Mouse (Mus musculus): Measurements from ENCODE around the gene Khdc1b. TPM values are rescaled to one million over a fixed set of nuclear protein-coding genes. Genes with fewer than 3 reads are reported as not detected.

Khdc1b gene
- total and polyA plus RNA-seq, 3 experiments: not detected

DNA sequence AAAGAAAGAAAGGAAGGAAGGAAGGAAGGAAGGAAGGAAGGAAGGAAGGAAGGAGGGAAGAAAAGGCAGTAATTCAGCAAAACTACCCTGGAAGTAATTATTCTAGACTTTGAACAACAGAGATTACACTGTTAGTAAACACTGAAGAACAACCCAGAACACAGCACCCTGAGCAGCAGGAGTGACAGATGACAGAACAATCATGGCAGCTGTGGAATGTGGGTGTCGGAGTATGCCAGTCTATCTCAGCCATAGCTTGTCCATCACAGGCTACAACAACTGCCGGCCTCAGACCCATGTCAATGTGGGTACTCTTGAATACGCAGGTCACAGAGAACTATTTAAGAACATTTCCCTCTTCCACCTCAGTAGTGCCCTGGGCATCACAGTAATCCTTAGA is 48.3 kb downstream of the Khdc1b start:
- Histone ChIP-seq H3K36me3 (ENCODE audit: control insufficient read depth in 1 of 2, insufficient read depth in 2 of 2, low read length in 2 of 2) (no peaks in the 10 kb centered on the region), H3K79me2 (ENCODE audit: control insufficient read depth, insufficient read depth, low read length, poor library complexity) (no peaks in the 10 kb centered on the region), H3K27me3 (ENCODE audit: control insufficient read depth in 1 of 2, insufficient read depth in 2 of 2, low read length in 2 of 2) (no peaks in the 10 kb centered on the region), H3K4me1 (ENCODE audit: control insufficient read depth in 1 of 2, insufficient read depth in 2 of 2, low read length in 2 of 2) (no peaks in the 10 kb centered on the region), H3K27ac (ENCODE audit: control insufficient read depth, low read depth, low read length) (no peak overlapping the region), H3K4me3 (ENCODE audit: control insufficient read depth in 1 of 2, insufficient read depth in 1 of 2, low read depth in 2 of 2, low read length in 2 of 2) (no peak overlapping the region), H3K9me3 (replicated peaks; ENCODE audit: insufficient read depth, low read length) (no peaks in the 10 kb centered on the region), H3K9ac (ENCODE audit: control insufficient read depth, low read depth, low read length, poor library complexity, severe bottlenecking) (no peak overlapping the region)
- TF ChIP-seq SMC3 (IDR thresholded peaks at IDR 0.05; ENCODE audit: low read depth, low read length) (no peak), USF1 (IDR thresholded peaks at IDR 0.05; ENCODE audit: low read depth, low read length) (no peak), MEF2A (IDR thresholded peaks at IDR 0.05; ENCODE audit: extremely low read depth, insufficient replicate concordance, low read depth, low read length, poor library complexity, severe bottlenecking) (no peak), ZKSCAN1 (IDR thresholded peaks at IDR 0.05; ENCODE audit: low read depth, low read length) (no peak), GABPA (IDR thresholded peaks at IDR 0.05; ENCODE audit: low read depth, low read length) (no peak), ELF1 (IDR thresholded peaks at IDR 0.05; ENCODE audit: low read depth, low read length) (no peak), HCFC1 (IDR thresholded peaks at IDR 0.05; ENCODE audit: low read depth, low read length) (no peak), ETS1 (IDR thresholded peaks at IDR 0.05; ENCODE audit: low read depth, low read length) (no peak), POLR2AphosphoS5 (IDR thresholded peaks at IDR 0.05; ENCODE audit: borderline replicate concordance, low read depth, low read length) (no peak), TAL1 (IDR thresholded peaks at IDR 0.05; ENCODE audit: low read length) (no peak), CHD2 (IDR thresholded peaks at IDR 0.05; ENCODE audit: low read length) (no peak), RAD21 (IDR thresholded peaks at IDR 0.05; ENCODE audit: low read depth, low read length) (no peak), MAX (IDR thresholded peaks at IDR 0.05; ENCODE audit: low read length) (no peak), RCOR1 (IDR thresholded peaks at IDR 0.05; ENCODE audit: low read depth, low read length) (no peak), KAT2A (conservative IDR thresholded peaks at IDR 0.05; ENCODE audit: low read depth, low read length) (no peak), UBTF (IDR thresholded peaks at IDR 0.05; ENCODE audit: borderline replicate concordance, insufficient read depth, low read depth, low read length) (no peak), POLR2AphosphoS2 (IDR thresholded peaks at IDR 0.05; ENCODE audit: low read length) (no peak)
- no peak for DNase-seq (ENCODE audit: low read depth, low spot score)

DNA sequence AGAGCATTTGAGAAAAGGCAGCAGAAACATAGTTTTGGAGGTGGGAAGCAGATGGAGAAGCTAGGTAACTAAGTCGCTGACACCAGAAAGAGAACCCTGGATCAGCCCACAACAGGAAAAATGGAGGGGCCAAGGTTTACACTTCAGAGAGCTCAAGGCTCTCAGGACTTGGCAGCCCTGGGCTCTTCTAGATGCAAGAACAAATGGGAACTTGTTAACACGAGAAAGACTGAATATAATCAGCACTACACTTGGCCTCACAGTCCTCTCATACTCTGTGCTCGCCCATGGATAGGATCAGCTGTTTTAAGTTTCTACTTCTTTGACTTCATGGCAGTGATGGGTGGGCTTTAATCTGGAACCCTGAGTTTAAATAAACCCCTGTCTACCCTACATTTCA is 51.5 kb downstream of the Khdc1b start:
- DNase-seq (ENCODE audit: low read depth, low spot score): no peak
- Histone ChIP-seq H3K36me3 (ENCODE audit: control insufficient read depth in 1 of 2, insufficient read depth in 2 of 2, low read length in 2 of 2) (no peaks in the 10 kb centered on the region), H3K9ac (ENCODE audit: control insufficient read depth, low read depth, low read length, poor library complexity, severe bottlenecking) (no peak overlapping the region)

More for the DNA sequence above, 51.5 kb downstream of the Khdc1b start:
- TF ChIP-seq USF1 (IDR thresholded peaks at IDR 0.05; ENCODE audit: low read depth, low read length) (no peak), MYC (IDR thresholded peaks at IDR 0.05; ENCODE audit: low read depth, low read length) (no peak), ZC3H11A (IDR thresholded peaks at IDR 0.05; ENCODE audit: low read depth, low read length) (no peak), CHD1 (IDR thresholded peaks at IDR 0.05; ENCODE audit: low read depth, low read length) (no peak), MAZ (IDR thresholded peaks at IDR 0.05; ENCODE audit: low read depth, low read length) (no peak), EP300 (IDR thresholded peaks at IDR 0.05; ENCODE audit: low read depth in 1 of 2, low read length in 2 of 2) (no peak), ZMIZ1 (IDR thresholded peaks at IDR 0.05; ENCODE audit: low read depth, low read length) (no peak), SIN3A (IDR thresholded peaks at IDR 0.05; ENCODE audit: low read length) (no peak), TCF12 (IDR thresholded peaks at IDR 0.05; ENCODE audit: low read depth, low read length) (no peak), TAL1 (IDR thresholded peaks at IDR 0.05; ENCODE audit: low read length) (no peak), UBTF (IDR thresholded peaks at IDR 0.05; ENCODE audit: borderline replicate concordance, insufficient read depth, low read depth, low read length) (no peak), NELFE (IDR thresholded peaks at IDR 0.05; ENCODE audit: low read depth, low read length) (no peak), ETS1 (IDR thresholded peaks at IDR 0.05; ENCODE audit: low read depth, low read length) (no peak)
- no peaks in the 10 kb centered on the region for H3K4me1 ChIP-seq (ENCODE audit: control insufficient read depth in 1 of 2, insufficient read depth in 2 of 2, low read length in 2 of 2)
- no peak overlapping the region for H3K27ac ChIP-seq (ENCODE audit: control insufficient read depth, low read depth, low read length)
- no peak overlapping the region for H3K4me3 ChIP-seq (ENCODE audit: control insufficient read depth in 1 of 2, insufficient read depth in 1 of 2, low read depth in 2 of 2, low read length in 2 of 2)
- no peaks in the 10 kb centered on the region for H3K9me3 ChIP-seq (replicated peaks; ENCODE audit: insufficient read depth, low read length)
- H3K79me2 ChIP-seq (ENCODE audit: control insufficient read depth, insufficient read depth, low read length, poor library complexity): no peaks in the 10 kb centered on the region
- no peaks in the 10 kb centered on the region for H3K27me3 ChIP-seq (ENCODE audit: control insufficient read depth in 1 of 2, insufficient read depth in 2 of 2, low read length in 2 of 2)

Measured in MEL (cell line).